Mouse (Mus musculus) left cerebral cortex, postnatal 25 days (tissue): ENCODE measurements around the gene Apobec3. TPM values are rescaled to one million over a fixed set of nuclear protein-coding genes. Genes with fewer than 3 reads are reported as not detected.

Experiments used
- total RNA-seq, 2 experiments: library from RNA; stranded (reverse); gene quantifications; 2 replicates each; pipeline ENCODE4 v1.2.3; 2021

Apobec3 gene
- total RNA-seq, 2 experiments from 2014 or later = 3.7 to 4.0 TPM

Other genes starting within 250 kb of the Apobec3 start
- gene Fam227a, start 232.7 kb upstream of the Apobec3 start, total RNA-seq = 10 to 100 TPM in 1 of 2 experiments, 1 to 10 TPM in 1; 7.7 to 10.9 TPM
- gene Cby1, start 232.5 kb upstream of the Apobec3 start, total RNA-seq = 10 to 100 TPM; 51.2 to 53.6 TPM
- gene Tomm22, start 220.8 kb upstream of the Apobec3 start, total RNA-seq = 100 to 1,000 TPM in 1 of 2 experiments, 10 to 100 TPM in 1; 97.8 to 100 TPM
- gene Josd1, start 203.7 kb upstream of the Apobec3 start, total RNA-seq = 10 to 100 TPM; 71.7 to 71.8 TPM
- gene Gtpbp1, start 200.8 kb upstream of the Apobec3 start, total RNA-seq = 10 to 100 TPM; 42.5 to 47.7 TPM
- gene Sun2, start 149.1 kb upstream of the Apobec3 start, total RNA-seq = 10 to 100 TPM; 26.3 to 43.4 TPM
- gene Dnal4, start 113.8 kb upstream of the Apobec3 start, total RNA-seq = 10 to 100 TPM; 46.7 to 54.9 TPM
- gene Nptxr, start 86.9 kb upstream of the Apobec3 start, total RNA-seq = 100 to 1,000 TPM; 898 to 921 TPM
- 10 to 100 TPM; 11.1 to 20.1 TPM for gene Npcd, start 57.4 kb upstream of the Apobec3 start, total RNA-seq
- gene Cbx6, start 57.0 kb upstream of the Apobec3 start, total RNA-seq = 100 to 1,000 TPM; 445 to 462 TPM
- gene Cbx7, start 79.5 kb downstream of the Apobec3 start, total RNA-seq = 10 to 100 TPM; 27.1 to 29.5 TPM
- 10 to 100 TPM; 34.0 to 36.7 TPM for gene Pdgfb, start 123.3 kb downstream of the Apobec3 start, total RNA-seq
- gene Syngr1, start 199.7 kb downstream of the Apobec3 start, total RNA-seq = 100 to 1,000 TPM; 463 to 509 TPM
- gene Rpl3, start 200.2 kb downstream of the Apobec3 start, total RNA-seq = 100 to 1,000 TPM; 457 to 461 TPM
- gene Tab1, start 241.5 kb downstream of the Apobec3 start, total RNA-seq = 10 to 100 TPM; 22.3 to 28.6 TPM